Mouse (Mus musculus) megakaryocyte progenitor cell, adult 5-6 weeks (primary cell): ENCODE measurements around the gene Gm960. TPM values are rescaled to one million over a fixed set of nuclear protein-coding genes. Genes with fewer than 3 reads are reported as not detected.

Experiments used
- ATAC-seq: replicated peaks from 2 replicates; pipeline ENCODE4 v1.8.0; 2016; ENCODE audit warnings: mild to moderate bottlenecking, moderate TSS enrichment, inconsistent platforms; ENCODE audit not compliant: poor library complexity
- total RNA-seq, 2 experiments: library from RNA; stranded (forward) in 1 of 2; stranded (reverse) in 1 of 2; fragments of 157-497, 149-512 nt in 1 of 2; fragments of 200-1000 nt in 1 of 2; gene quantifications; 2 replicates each; pipeline versions ENCODE4 v1.2.3 to v1.2.4; 2015 to 2017

Gene Gm960
- total RNA-seq, 2 experiments from 2014 or later = not detected

DNA sequence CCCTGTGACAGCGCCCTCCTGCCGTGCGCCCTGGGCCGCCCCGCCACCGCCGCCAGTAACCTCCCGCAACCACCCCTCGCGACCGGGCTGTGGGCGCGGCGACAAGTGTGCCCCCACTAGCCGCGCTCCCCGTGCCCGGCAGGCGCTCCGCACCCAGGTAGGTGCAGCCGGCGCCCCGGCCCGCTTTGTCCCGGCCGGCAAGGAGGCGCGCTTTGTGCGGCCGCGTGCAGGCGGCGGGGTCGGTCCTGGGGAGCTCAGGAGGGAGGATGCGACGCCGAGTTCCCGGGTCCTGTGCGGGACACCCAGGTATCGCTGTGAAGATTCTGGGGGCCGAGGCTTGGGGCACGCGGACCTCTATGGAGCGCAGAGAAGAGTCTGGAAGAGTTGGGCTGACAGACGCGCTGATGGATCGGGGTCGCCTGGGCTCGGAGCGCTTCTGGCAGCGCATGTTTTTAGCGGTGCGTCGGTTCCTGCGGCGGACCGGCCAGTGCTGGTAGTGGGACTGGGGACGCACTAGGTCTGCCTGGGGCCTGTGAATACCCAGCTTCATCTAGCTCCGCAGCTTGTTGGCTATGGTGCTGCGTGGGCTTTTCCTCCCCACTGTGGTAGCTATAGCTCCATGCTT is 13.8 kb upstream of the Gm960 start:
- ATAC-seq = no peak

DNA sequence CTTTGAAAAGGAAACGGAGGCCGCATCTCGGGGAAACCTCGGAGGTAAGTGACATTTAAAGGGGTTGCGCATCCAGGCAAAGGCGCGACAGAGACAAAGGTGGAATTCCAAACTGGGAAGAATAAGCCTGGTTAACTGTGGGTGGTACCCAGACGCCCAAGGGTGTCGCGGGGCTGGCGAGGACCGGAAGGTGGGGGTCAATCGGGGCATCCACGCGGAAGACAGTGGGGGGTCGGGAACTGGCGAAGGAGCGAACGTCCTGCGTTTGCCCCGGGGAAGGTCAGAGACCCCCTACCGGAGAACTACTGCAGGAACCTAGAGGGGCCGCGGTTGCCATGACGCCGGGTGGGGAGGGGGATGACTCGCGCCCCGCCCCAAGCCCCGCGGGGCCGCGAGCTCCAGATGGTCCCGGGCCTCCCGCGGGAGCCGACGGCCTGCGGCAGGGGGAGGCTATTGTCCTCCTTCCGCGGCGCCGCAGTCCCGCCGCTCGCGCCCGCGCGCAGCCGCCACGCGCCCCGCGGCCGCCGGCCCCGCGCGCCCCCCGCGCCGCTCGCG is 13.2 kb upstream of the Gm960 start:
- ATAC-seq = no peak

DNA sequence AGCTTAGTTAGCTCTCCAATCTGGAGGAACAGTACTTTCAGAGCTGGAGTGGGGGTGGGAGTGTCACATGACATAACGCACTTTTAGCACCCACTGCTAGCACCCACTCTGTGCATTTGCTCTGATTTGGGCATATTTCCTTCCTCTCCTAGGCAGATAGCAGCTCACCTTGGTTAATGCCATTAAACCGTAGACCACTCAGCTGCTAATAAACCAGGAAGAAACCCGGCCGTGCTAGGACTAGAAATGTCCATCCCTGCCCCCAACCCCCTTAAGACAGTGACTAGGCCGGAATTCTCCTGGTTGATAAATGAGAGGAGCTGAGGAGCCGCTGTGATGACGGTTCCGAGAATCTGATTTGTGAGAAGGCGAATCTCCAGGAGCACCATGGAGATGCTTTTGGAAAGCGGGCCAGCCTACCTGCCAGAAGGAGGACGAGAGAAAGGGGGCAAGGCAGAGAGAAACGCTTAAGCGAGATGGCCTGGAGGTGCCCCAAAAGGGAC is 12.7 kb upstream of the Gm960 start, which contains the start of gene Sptbn2:
Gene Sptbn2, plus strand, starts transcription at position 70 of the 503 bp plus-strand sequence.
- ATAC-seq = no peak

DNA sequence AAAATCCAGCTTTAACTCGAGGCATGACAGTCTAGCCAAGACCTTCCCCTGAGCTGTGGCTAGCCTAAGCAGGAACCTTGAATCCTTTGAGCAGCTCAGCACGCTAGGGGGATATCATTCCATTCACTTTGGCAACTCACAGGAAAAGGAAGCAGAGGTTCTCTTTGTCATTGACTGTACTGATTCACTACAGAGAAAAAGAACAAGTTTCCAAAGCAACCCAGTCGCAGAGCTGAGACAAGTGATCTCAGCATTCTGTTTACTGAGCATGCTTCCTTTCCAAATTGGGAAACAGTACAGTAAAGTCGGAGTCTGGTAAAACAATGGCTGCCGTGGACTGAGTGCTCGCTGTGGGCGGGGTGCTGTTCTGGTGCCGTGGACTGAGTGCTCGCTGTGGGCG is 10.3 kb upstream of the Gm960 start:
- no peak for ATAC-seq

DNA sequence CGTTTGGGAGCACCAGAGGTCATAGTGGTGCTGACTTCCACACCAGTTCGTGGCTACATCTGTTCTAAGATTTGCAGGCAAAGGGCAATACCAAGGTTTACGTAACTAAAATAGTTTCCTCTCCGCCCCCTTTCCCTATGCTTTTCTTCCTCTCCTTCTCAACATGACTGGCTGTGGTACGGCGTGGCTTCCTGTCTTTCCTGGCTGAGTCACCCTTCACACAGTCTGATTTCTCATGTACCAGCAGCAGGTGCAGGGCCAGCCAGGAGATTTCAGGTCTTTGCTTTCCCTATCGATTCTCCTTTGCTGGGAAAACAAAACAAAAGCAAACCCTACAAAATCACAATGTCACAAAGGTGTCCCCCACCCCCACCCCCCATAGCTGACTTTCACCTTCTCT is 2.8 kb upstream of the Gm960 start:
- ATAC-seq = peak; percentile 61

DNA sequence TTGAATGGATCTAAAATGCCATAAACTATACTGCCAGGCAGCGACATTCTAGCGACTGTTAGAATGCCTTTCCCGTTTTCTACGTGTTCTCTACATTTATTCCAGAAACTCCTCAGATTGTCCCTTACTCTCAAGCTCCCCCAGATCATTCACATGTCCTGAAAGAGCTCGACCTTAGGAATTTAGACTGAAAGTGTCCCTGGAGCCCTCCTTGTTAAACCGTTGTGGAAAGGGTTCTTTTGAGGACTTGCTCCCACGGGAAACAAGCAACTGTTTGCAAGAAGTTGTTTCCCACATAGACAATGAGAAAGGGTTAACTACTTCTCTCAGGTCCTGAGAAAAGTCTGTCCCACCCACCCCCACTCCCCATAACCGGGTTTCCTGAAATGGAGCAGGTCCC is 2.2 kb upstream of the Gm960 start:
- no peak for ATAC-seq

DNA sequence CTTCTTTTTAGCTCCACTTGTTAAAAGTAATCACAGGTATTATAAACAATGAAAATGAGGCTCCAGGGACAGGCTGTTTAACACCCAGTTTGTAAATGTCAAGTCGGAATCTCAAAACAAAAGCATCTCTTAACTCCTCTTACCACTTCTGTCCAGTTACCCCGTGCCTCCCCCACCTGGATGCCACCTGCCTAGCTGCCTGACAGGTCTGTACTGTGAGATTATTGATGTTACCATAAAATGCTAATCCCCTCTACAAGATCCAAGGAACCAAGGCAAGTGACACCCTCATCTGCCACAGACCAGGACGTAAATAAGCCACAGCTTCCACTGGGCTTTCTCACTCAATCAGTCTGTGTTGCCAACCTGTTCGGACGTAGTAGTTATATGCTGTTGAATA is 1.4 kb upstream of the Gm960 start:
- no peak for ATAC-seq

DNA sequence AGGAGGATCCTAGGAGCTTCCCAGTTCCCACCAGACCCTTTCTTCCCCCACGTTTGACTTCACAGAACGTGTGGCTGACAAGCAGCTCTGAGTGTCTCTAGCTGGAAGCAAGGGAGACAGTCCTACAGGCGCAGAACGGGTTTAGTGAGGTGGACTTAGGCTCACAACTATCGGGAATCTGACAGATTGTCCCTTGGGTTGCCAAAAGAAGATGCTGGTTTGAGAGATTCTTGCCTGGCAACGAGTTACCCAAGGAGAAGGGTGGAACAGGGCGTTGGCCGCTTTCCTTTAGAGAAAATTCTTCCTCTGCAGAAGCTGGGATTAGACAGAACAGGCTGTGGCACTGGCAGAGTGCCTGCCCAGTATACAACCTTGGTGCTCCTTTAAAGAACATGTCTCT is 388 bp upstream of the Gm960 start:
- no peak for ATAC-seq

DNA sequence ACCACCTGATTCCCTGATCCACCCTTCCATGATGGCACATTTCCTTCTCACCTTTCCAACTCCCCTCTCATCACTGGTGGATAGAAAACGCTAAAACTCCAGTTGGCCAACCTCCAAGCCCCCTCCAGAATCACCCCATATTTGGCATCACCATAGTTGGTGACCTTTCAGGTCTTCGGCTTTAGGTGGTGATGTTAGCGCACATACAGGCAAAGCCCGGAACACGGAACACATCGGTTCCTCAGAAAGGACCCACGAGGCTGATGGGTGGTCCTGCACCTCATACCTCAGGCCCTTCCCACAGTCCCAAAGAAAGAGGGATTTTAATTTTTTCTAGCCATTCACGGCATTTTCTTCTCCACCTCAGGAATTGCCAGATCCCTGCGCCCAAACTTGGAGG is 747 bp downstream of the Gm960 start:
- ATAC-seq = no peak

DNA sequence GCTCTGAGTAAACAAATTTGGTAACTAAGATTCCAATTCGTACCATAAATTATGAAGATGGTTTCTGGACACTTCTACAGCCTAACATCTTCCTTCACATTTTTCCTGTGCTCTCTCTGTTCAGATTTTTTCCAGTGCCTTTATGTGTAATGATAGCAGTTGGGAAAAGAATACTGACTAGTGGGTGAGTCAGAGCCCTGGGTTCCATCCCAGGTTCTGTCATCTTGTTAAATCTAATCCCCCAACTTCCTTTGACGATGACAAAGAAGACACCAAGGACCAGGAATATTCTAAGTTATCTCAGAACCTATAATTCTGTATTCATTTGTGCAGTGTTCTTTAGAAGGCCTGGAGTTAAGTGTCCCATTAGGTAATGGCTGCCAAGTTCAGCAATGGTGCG is 1.3 kb downstream of the Gm960 start:
- no peak for ATAC-seq

DNA sequence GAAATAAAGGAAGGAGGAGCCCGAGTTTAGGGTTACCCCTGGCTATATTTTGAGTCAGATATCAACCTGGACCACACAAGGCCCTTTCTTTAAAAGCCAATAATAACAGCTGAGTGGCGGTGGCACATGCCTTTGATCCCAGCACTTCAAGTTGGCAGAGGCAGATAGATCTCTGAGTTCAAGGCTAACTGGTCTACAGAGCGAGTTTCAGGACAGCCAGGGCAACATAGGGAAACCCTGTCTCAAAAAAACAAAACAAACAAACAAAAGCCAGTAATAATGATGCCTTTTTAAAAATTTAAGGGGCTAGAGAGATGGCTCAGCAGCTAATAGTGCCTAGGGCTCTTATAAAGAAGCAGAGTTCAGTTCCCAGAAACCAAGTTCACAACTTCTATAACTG is 4.1 kb downstream of the Gm960 start:
- ATAC-seq = no peak

DNA sequence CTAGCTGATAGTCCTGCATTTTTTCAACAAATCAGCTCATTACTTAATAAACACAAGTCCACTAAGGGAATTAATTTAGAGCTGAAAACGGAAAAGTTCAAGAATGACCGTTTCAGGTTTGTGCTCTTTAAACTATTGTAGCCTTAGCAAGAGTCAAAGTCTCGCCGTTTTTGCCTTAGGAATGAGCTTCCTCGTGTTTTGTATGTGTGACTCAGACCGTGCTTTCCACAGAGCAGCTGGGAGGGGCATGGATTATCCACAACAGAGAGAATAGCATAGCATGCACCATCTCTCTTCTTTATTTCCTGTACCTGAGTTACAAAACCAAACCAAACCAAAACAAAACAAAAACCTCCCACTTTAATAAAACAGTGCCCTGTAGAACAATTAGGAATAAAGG is 26.1 kb downstream of the Gm960 start:
- no peak for ATAC-seq

DNA sequence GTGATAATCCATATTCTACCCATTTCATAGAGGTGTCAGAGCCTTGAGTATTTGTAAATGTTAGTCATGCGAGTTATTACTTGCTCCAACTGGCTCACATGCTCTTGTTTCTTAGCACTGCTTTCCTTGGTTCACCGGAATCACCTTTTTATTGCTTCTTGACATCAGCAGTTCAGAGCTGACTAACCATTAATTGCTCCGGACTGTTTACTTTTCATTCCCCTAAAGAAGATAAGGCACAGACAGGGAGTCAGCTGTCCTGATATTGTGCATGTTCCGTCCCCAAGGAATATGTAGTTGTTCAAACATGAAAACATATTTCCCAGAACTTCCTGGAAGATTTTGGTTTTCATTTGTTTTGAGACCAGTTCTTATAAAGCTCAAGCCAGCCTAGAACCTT is 27.7 kb downstream of the Gm960 start:
- ATAC-seq = no peak

DNA sequence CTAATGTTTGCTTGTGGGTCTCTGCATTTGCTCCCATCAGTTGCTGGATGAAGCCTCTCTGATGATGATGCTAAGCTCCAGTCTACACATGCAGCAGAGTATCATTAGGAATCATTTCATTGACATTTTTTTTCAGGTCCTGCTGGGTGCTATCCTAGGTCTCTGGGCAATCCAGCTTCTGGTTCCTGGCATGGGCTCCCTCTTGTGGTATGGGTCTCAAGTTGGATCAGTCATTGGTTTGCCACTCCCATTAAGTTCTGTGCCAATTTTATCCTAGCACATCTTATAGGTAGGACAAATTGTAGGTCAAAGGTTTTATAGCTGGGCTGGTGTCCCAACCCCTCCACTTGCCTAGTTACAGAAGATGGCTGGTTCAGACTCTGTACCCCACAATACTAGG is 31.7 kb downstream of the Gm960 start:
- no peak for ATAC-seq

DNA sequence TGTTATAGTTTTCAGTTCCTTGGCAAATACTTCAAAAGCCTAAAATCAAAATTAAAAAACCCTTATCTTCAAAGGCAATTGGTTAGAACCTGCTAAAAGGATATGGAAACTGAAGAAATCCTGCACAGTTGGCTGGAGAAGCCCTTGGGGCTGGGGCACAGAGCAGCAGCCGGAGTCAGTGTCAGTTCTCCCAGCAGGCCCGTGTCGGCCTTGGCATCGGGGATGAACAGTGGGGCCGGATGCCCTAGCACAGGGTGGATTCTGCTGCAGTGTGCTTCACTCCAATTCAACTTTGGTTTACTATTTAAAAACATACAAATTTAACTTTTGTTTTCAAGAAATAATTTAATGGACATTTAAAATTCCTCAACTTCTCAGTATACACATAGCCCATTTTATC is 40.3 kb downstream of the Gm960 start:
- no peak for ATAC-seq

DNA sequence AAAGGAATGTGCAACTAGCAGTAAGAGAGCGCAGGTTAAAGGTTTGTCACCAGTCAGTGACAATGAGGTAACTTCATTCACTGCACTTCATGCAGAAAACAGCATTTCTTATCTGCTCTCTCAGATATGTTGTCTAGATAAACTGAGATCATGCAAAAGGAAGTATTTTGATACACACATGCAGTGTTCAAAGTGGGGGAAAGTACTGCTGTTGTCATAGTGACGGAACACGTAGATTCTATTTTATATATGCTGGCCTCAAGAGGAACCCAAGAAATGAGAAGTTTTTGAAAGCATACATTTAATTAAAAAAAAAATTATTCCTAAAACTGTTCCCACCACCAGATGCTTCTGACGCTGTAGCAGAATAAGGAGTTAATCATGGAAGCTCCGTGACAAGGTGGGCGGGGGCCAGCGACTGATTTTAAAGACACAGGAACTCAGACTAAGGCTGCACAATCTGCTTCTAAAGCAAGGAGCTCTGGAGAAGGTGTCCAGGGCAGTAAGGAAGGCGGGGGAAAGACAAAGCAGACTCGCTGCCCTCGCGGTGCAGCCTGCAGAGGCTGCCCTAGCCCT is 51.5 kb downstream of the Gm960 start:
- no peak for ATAC-seq

DNA sequence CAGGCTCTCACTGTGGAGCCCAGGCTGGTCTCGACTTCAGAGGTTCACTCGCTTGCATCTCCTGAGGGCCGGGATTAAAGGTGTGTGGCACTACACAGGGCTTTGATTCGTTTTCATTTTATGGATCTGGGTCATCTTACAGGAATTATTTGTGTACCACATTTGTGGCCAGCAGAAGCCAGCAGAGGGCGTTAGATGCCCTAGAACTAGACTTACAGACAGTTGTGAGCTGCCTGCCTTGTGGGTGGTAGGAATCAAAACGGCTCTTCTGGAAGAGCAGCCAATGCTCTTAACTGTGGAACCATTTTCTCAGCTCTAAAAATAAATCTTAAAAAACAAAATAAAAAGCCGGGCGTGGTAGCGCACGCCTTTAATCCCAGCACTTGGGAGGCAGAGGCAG is 54.2 kb downstream of the Gm960 start:
- ATAC-seq = no peak

DNA sequence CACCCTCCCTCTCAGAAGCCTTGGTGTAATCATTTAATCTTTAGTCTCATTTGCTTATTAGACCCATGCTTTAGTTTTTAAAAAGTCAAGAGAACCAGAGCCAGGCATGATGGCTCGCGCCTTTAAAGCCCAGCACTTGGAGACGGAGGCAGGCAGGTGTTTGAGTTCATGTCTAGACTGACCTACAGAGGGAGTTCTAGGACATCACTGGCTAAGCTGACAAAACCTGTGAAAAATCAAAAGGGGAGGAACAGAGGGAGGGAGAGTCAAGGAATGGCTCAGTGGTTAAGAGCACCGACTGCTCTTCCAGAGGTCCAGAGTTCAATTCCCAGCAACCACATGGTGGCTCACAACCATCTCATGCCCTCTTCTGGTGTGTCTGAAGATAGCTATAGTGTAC is 62.5 kb downstream of the Gm960 start:
- no peak for ATAC-seq

DNA sequence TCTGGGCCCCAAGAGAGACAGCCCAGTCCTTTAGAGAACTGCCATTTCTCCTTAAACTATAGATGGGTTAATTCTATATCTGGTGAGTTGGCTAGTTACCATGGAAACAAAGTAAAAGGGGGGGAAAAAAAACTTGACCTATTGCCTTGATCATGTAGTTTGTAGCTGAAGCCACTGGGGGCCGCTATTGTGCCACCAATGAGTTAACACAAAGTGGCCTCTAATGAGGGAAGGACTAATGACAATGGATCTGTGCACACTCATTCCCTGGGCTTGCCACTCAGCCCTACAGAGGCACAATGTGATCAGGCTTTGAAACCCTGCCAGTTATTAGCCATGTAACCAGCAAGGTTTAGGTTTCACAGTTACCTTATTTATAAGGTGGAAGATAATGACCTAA is 69.6 kb downstream of the Gm960 start:
- ATAC-seq = peak; percentile 66

DNA sequence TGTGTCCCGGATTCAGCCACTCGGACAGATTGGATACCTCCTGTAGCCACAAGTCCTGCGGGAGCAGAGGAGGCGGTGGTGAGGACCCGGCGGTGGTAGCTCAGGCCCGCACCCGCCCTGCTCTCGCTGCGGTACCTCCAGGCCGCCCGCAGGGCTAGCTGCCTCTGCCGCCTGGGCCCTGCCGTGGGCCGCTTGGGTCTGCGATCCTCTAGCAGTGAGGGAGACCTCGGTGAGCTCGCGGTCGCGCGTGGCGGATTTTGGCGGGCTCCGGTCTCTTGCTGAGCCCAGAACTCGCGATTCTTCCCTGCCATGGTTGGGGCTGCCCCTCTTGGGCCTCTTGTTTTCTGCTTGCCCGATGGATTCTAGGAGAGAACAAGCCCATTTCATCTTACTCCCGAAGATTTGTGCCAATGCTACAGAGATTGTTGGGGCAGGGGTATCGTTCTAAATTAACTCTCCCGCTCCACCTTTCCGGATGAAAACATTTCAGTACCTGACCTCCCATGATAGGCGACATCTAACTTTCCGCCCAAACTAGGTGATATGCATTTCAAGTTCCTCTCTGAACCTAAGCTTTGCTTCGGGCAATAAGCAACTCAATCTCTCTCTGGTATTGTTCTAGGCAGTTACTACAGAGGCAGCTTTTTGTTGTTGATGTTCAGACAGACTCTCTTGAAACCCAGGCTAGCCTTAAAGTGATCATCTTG is 72.5 kb downstream of the Gm960 start:
- peak; percentile 48 for ATAC-seq

DNA sequence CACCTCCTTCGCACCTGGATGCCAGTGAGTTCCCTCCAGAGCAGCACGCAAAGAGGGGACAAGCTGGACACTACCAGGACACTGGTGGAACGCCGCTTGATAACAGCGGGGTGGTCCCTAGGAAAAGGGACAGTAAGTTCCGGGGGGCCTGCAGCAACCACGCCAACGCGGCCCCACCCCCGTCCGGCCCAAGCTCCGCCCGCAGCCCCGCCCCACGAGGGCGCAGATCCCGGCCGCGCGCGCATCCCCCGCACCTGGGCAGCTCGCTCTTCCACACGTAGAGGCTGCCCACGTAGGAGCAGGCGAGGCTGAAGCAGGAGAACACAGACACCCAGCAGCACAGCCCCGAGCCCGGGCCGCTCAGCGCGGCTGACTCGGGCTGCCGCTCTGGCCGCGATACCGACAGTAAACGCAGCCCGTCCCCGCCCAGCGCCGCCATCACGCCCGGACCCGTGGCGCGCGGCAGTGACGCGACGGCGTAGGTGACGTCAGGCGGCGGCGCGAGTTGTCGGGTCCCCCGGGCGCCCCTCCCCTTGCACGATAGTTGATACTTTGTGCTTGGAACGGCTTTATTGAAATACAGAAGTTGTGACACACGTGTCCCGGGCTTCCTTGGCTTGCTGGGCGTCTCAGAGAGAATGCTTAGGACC is 73.2 kb downstream of the Gm960 start, which contains the start of gene Rce1:
Gene Rce1, minus strand, starts transcription at position 463 of the 650 bp plus-strand sequence.
- peak; percentile 86 for ATAC-seq
